Mouse (Mus musculus): ENCODE measurements around the gene Kcnj3.
"Not testable (repeated sequence)": the region's sequence is repeated elsewhere in the genome, so short reads cannot be mapped to it uniquely, and the experiment has no call there.

The Kcnj3 gene

GRCm38 (mm10) chr2:55435721-55436260, at the start of gene Kcnj3:
Gene Kcnj3, plus strand, starts transcription at chr2:55435970.
- DNase-seq (ENCODE audit: low read depth, low spot score), result no peak

GRCm38 (mm10) chr2:55390330-55390989, 45.3 kb upstream of the Kcnj3 start:
- DNase-seq (ENCODE audit: low read depth, low spot score), result no peak

GRCm38 (mm10) chr2:55405307-55405706, 30.5 kb upstream of the Kcnj3 start:
- DNase-seq (ENCODE audit: low read depth, low spot score), result no peak

GRCm38 (mm10) chr2:55427633-55428032, 8.1 kb upstream of the Kcnj3 start:
- no peak for DNase-seq (ENCODE audit: low read depth, low spot score)

- no peak for DNase-seq (ENCODE audit: low read depth, low spot score)
These were observed 3.7 kb upstream of the Kcnj3 start for GRCm38 (mm10) chr2:55432104-55432503.

- DNase-seq (ENCODE audit: low read depth, low spot score), result no peak
These were observed 664 bp downstream of the Kcnj3 start for GRCm38 (mm10) chr2:55436261-55437006.

- DNase-seq (ENCODE audit: low read depth, low spot score), result no peak
These were observed 1.5 kb downstream of the Kcnj3 start for GRCm38 (mm10) chr2:55437007-55437949.

GRCm38 (mm10) chr2:55437977-55438376, 2.2 kb downstream of the Kcnj3 start:
- DNase-seq (ENCODE audit: low read depth, low spot score), result no peak

GRCm38 (mm10) chr2:55439211-55439610, 3.4 kb downstream of the Kcnj3 start:
- no peak for DNase-seq (ENCODE audit: low read depth, low spot score)

GRCm38 (mm10) chr2:55442006-55442405, 6.2 kb downstream of the Kcnj3 start:
- DNase-seq (ENCODE audit: low read depth, low spot score), result no peak

- DNase-seq (ENCODE audit: low read depth, low spot score), result no peak
These were observed 11.5 kb downstream of the Kcnj3 start for GRCm38 (mm10) chr2:55447298-55447697.

- DNase-seq (ENCODE audit: low read depth, low spot score), result no peak
These were observed 15.0 kb downstream of the Kcnj3 start for GRCm38 (mm10) chr2:55450774-55451173.

GRCm38 (mm10) chr2:55459195-55459594, 23.4 kb downstream of the Kcnj3 start:
- no peak for DNase-seq (ENCODE audit: low read depth, low spot score)

- no peak for DNase-seq (ENCODE audit: low read depth, low spot score)
These were observed 33.4 kb downstream of the Kcnj3 start for GRCm38 (mm10) chr2:55469141-55469540.

- DNase-seq (ENCODE audit: low read depth, low spot score), result no peak
These were observed 34.2 kb downstream of the Kcnj3 start for GRCm38 (mm10) chr2:55470006-55470405.

- no peak for DNase-seq (ENCODE audit: low read depth, low spot score)
These were observed 43.7 kb downstream of the Kcnj3 start for GRCm38 (mm10) chr2:55479511-55479910.

GRCm38 (mm10) chr2:55479933-55480601, 44.3 kb downstream of the Kcnj3 start:
- DNase-seq (ENCODE audit: low read depth, low spot score), result no peak

GRCm38 (mm10) chr2:55480602-55480965, 44.8 kb downstream of the Kcnj3 start:
- DNase-seq (ENCODE audit: low read depth, low spot score), result no peak

GRCm38 (mm10) chr2:55485500-55486129, 49.8 kb downstream of the Kcnj3 start:
- DNase-seq (ENCODE audit: low read depth, low spot score), result not testable (repeated sequence)

- DNase-seq (ENCODE audit: low read depth, low spot score), result no peak
These were observed 67.8 kb downstream of the Kcnj3 start for GRCm38 (mm10) chr2:55503390-55504176.
